Mouse (Mus musculus) liver, embryonic 14.5 days (tissue): Measurements from ENCODE around the gene Fam192a.

Experiments
- CTCF ChIP-seq: IDR thresholded peaks from 2 replicates; pipeline ENCODE4 v1.5.1; 2016; ENCODE audit warnings: antibody characterized with exemption, low read depth, control low read depth
- EP300 ChIP-seq: IDR thresholded peaks from 2 replicates; pipeline ENCODE4 v1.6.1; 2016; ENCODE audit warnings: antibody characterized with exemption, low read depth

- TF ChIP-seq CTCF (no peak), EP300 (no peak)
These were observed 49.1 kb downstream of the Fam192a start for GRCm38 (mm10) chr8:94552696-94553095.
